Mouse (Mus musculus) urinary bladder, adult 18-20 months (tissue): Measurements from ENCODE around the gene Fgfr1op2.

Source experiments
- DNase-seq, 2 experiments: peaks; one replicate each; pipeline ENCODE4 v3.0.0; 2022; ENCODE audit warnings: low spot score in 2 of 2, mixed read lengths in 2 of 2

Gene Fgfr1op2

GRCm38 (mm10) chr6:146641621-146642210 lies 64.7 kb downstream of the Fgfr1op2 start:
- no peak for DNase-seq

DNA sequence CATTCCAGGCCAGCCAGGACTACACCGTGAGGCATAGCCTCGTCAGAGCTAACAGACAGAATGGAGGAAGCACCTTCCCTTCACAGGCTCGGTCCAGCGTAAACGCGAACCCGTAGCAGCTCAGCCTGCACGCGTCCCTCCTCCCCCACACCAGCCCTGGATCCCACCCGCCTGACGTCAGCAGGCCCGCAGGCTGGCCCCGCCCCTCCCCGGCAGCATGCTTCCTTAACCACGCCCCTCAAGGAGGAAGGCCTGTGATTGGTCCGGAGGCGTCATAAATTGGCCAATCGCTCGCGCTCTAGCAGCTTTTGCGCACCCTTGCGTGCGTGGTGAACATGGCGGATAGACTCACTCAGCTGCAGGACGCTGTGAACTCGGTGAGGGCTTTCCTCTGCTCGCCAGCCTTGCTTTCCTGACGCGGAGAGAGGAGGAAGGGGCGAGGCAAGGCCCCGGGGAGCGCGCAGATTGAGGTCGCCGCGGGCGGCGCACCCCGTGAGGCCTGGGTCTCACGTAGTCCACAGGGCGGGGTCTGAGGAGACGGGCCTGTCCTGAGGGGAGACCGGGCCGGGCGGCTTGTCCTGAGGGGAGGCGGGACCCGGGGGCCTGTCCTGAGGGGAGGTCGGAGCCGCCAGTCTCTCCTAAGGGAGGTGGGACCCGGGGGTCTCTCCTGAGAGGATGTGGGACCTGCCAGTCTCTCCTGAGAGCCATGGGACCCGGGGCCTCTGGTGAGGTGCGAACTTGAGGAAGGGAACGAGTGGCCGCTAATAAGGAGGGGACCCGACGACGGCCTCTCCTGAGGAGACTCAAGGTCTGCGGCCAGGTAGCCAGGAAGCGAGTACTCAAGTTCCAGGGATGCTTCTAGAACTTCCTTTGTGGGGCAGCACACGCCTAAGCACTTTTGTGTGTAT lies 65.5 kb downstream of the Fgfr1op2 start, which contains the start of the genes Med21 and Tm7sf3:
Gene Med21, plus strand, starts transcription at position 272 of the 908 bp plus-strand sequence.
Gene Tm7sf3, minus strand, starts transcription at position 549 of the 908 bp plus-strand sequence.
- peak; percentile 91 to 97 for DNase-seq

- DNase-seq = no peak
Measured at GRCm38 (mm10) chr6:146643184-146643570, 66.2 kb downstream of the Fgfr1op2 start.
